20 mouse cellular contexts compared by ENCODE assay signal in the genomic region with DNA sequence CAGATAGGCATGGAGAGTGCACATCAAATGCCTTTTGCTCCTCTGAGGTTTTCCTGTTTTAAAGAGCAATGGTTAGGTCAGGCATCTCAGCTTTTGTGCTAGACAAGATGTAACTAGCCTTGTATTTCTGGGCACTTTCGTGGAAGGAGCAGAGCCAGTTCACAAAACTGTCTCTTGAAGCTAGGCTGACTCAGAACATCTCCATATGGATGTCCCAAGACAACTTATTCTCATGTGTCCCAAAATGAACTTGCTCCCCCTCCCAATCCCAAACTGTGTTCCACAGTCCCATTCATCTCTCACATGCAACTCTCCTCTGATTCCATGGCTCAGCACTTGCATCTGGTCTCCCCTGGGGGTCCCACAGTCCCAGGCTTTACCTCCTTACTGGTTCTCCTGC.
"Had no signal": no experiment of that assay in that cellular context is flagged by ENCODE, and none has a peak within 500 bp of the region (broad histone marks: within the 10 kb centered on the region; RNA-seq: fewer than 3 reads in every experiment).

No protein-coding gene starts in this region.

- H3K9ac ChIP-seq: intestine, embryonic 15.5 days; limb, embryonic 12.5 days; liver, embryonic 13.5 days; liver, postnatal 0 days; lung, embryonic 15.5 days; neural tube, embryonic 13.5 days had no signal

- H3K27me3 ChIP-seq: intestine, embryonic 15.5 days; limb, embryonic 12.5 days; lung, embryonic 15.5 days; megakaryocyte, embryonic 14.5 days; neural tube, embryonic 13.5 days had no signal

- DNase-seq: kidney, adult 18-20 months; kidney, postnatal 10 days; kidney, postnatal 4 days; liver; liver, embryonic 13.5 days; liver, postnatal 0 days; lung, postnatal 14 days; retina, postnatal 1 day; thymus, adult 18-20 months; thymus, postnatal 14 days had no signal

- H3K4me1 ChIP-seq: intestine, embryonic 15.5 days; limb, embryonic 12.5 days; liver, embryonic 13.5 days; megakaryocyte, embryonic 14.5 days; neural tube, embryonic 13.5 days had no signal

- H3K36me3 ChIP-seq: intestine, embryonic 15.5 days; limb, embryonic 12.5 days; liver, embryonic 13.5 days; lung, embryonic 15.5 days; neural tube, embryonic 13.5 days had no signal

- H3K4me2 ChIP-seq: intestine, embryonic 15.5 days; limb, embryonic 12.5 days; liver, embryonic 13.5 days; lung, embryonic 15.5 days; midbrain, embryonic 11.5 days; neural tube, embryonic 13.5 days had no signal

- ATAC-seq: intestine, embryonic 15.5 days; liver, postnatal 0 days; midbrain, embryonic 16.5 days had no signal

- H3K27ac ChIP-seq: intestine, embryonic 15.5 days; layer of hippocampus, adult 2 months; limb, embryonic 12.5 days; liver, embryonic 13.5 days; lung, embryonic 15.5 days; macrophage; neural tube, embryonic 13.5 days; stomach, postnatal 0 days had no signal

- H3K4me3 ChIP-seq: intestine, embryonic 15.5 days; layer of hippocampus, adult 2 months; limb, embryonic 12.5 days; liver, embryonic 13.5 days; lung, embryonic 15.5 days; megakaryocyte, embryonic 14.5 days; neural tube, embryonic 13.5 days had no signal

- H3K9me3 ChIP-seq: intestine, embryonic 15.5 days; limb, embryonic 12.5 days; liver, embryonic 13.5 days; lung, embryonic 15.5 days; neural tube, embryonic 13.5 days had no signal
